Mouse (Mus musculus): Measurements from ENCODE around the gene Trmt61a.
"Not testable (repeated sequence)": the region's sequence is repeated elsewhere in the genome, so short reads cannot be mapped to it uniquely, and the experiment has no call there.

Gene Trmt61a

GRCm38 (mm10) chr12:111677882-111678669 lies at the start of gene Trmt61a:
Gene Trmt61a (plus strand): TSS chr12:111678105.
- DNase-seq = peak; percentile 88 to 92

GRCm38 (mm10) chr12:111648061-111648645 lies 29.8 kb upstream of the Trmt61a start:
- peak; percentile 68 to 71 for DNase-seq

- DNase-seq = no peak
Measured at GRCm38 (mm10) chr12:111652953-111653352, 25.0 kb upstream of the Trmt61a start.

GRCm38 (mm10) chr12:111653434-111653833 lies 24.5 kb upstream of the Trmt61a start:
- DNase-seq = peak; percentile 82 to 86

- DNase-seq = no peak
Measured at GRCm38 (mm10) chr12:111655695-111656094, 22.2 kb upstream of the Trmt61a start.

GRCm38 (mm10) chr12:111659331-111659730 lies 18.6 kb upstream of the Trmt61a start:
- DNase-seq = no peak

- DNase-seq = no peak
Measured at GRCm38 (mm10) chr12:111660628-111661027, 17.3 kb upstream of the Trmt61a start.

- DNase-seq = not testable (repeated sequence)
Measured at GRCm38 (mm10) chr12:111661554-111661953, 16.4 kb upstream of the Trmt61a start.

- no peak for DNase-seq
Measured at GRCm38 (mm10) chr12:111663228-111664143, 14.4 kb upstream of the Trmt61a start.

GRCm38 (mm10) chr12:111664144-111664634 lies 13.7 kb upstream of the Trmt61a start:
- no peak for DNase-seq

- DNase-seq = no peak
Measured at GRCm38 (mm10) chr12:111665041-111665880, 12.6 kb upstream of the Trmt61a start.

GRCm38 (mm10) chr12:111666380-111666779 lies 11.5 kb upstream of the Trmt61a start:
- DNase-seq = no peak

GRCm38 (mm10) chr12:111667421-111667820 lies 10.5 kb upstream of the Trmt61a start:
- peak in 1 of 2 experiments; percentile 4 for DNase-seq

GRCm38 (mm10) chr12:111668457-111668912 lies 9.4 kb upstream of the Trmt61a start:
- DNase-seq = peak; percentile 96 to 98

GRCm38 (mm10) chr12:111669000-111669788 lies 8.7 kb upstream of the Trmt61a start:
- DNase-seq = peak in 1 of 2 experiments; percentile 58

- DNase-seq = peak in 1 of 2 experiments; percentile 53
Measured at GRCm38 (mm10) chr12:111669961-111670360, 7.9 kb upstream of the Trmt61a start.

- DNase-seq = peak; percentile 84 to 87
Measured at GRCm38 (mm10) chr12:111670371-111670971, 7.4 kb upstream of the Trmt61a start.

- peak in 1 of 2 experiments; percentile 65 for DNase-seq
Measured at GRCm38 (mm10) chr12:111670976-111671375, 6.9 kb upstream of the Trmt61a start.

- peak; percentile 83 to 85 for DNase-seq
Measured at GRCm38 (mm10) chr12:111671431-111671902, 6.4 kb upstream of the Trmt61a start.

- DNase-seq = peak; percentile 93 to 94
Measured at GRCm38 (mm10) chr12:111672176-111672575, 5.7 kb upstream of the Trmt61a start, which contains the start of gene Ckb. Gene Ckb (minus strand): TSS chr12:111672338.

All from cerebellum, adult 18-20 months (tissue).